Mouse (Mus musculus) central nervous system, embryonic 11.5 days (tissue): Measurements from ENCODE around the gene Bclaf1. TPM values are rescaled to one million over a fixed set of nuclear protein-coding genes. Genes with fewer than 3 reads are reported as not detected.

Experiments used
- polyA plus RNA-seq: library from polyadenylated mRNA; depleted of rRNA; stranded (reverse); fragments of >200 nt; gene quantifications from 2 replicates; pipeline ENCODE4 v1.2.3, GENCODE M21; 2012; rRNA removed

Bclaf1 gene
- 144 and 205 TPM in 2 replicates for polyA plus RNA-seq

GRCm38 (mm10) chr10:20311918-20312735 is at the start of gene Bclaf1:
TSS of gene Bclaf1 (plus strand) at chr10:20312469.

DNA sequence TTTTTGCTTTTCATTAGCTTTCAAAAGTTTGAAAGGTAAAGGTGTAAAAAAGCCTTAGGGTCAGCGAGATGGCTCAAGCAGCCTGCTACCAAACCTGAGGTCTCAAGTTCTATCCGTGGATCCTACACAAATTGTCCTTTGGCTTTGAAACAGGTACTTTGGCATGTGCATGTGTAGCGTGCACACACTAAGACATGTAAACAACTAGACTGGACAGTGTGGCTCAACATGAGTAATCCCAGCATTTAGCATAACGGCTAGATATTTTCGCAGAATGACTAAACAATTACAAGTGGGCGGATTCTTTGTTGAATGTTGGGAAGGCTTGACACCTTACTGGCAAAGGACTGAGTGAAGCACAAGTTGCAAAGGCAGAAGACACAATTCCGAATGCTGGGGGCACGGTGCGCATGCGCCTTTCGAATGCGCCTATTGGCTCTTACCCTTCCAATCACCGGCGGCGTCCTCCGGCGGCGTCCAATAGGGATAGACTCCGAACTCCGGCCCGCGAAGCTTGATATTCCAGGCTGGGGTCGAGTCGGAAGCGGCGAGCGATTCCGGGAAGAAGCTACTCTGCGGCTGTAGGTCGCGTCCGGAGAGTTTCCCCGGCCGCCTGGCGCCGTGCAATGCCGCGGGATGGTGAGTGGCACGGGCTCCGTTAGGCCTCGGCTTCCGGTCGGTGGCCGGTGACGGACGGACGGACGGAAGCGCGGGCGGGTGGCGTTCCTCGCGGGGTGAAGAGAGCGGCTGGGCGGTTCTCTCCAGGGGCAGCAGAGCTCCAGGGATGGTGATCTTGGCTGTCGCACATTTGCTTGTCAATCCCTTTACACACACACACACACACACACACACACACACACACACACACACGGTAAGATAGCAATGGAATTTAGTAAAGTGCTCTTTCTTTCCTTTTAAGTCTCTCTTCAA is 35.3 kb downstream of the Bclaf1 start, which contains the start of gene Mtfr2:
Gene Mtfr2, plus strand, starts transcription at position 486 of the 930 bp plus-strand sequence.

Other genes starting within 250 kb of the Bclaf1 start
- 4.6 and 9.6 TPM in 2 replicates for gene Map7, start 164.0 kb upstream of the Bclaf1 start, polyA plus RNA-seq
- gene Mtfr2, start 35.3 kb downstream of the Bclaf1 start, polyA plus RNA-seq = 10.7 and 12.9 TPM in 2 replicates